Mouse (Mus musculus): ENCODE results near the gene Gcnt2.
"Not testable (repeated sequence)": the region's sequence is repeated elsewhere in the genome, so short reads cannot be mapped to it uniquely, and the experiment has no call there.

The Gcnt2 gene

DNA sequence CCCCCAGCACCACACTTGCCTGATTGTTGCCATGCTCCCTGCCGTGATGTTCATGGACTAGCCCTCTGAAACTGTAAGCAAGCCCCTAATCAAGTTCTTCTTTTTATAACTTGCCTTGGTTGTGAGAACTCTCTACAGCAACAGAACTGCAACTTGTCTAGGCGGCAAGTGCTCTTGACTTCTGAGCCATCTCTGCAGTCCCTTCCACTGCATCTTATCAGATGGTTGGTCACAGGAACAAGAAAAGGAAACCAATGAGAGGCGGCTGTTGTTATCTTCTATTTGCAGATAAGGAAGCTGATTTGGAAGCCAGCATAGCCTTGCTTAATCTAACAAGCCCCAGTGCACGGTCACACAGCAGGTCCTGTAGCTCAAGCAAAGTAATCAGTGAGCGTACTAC is 14.5 kb downstream of the Gcnt2 start:
- no peak for DNase-seq (ENCODE audit: low spot score)

DNA sequence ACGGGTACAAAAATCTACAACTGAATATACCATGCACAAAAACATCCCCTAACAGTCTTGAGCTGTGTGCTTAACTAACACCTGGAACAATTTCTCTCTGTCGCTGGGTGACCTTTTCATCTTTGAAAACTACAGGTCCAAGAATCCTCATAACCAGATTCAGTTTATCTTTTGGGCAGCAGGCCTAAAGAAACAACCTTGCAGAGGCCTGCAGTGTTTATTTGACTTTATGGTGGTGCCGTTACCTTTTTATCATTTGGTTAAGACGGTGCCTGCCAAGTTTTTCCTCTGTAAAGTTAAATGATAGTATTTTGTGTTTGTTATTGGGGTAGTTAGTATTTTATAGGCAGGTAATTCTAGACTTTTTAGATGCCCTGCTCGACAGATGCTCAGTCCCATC is 15.9 kb downstream of the Gcnt2 start:
- no peak for DNase-seq (ENCODE audit: low spot score)

DNA sequence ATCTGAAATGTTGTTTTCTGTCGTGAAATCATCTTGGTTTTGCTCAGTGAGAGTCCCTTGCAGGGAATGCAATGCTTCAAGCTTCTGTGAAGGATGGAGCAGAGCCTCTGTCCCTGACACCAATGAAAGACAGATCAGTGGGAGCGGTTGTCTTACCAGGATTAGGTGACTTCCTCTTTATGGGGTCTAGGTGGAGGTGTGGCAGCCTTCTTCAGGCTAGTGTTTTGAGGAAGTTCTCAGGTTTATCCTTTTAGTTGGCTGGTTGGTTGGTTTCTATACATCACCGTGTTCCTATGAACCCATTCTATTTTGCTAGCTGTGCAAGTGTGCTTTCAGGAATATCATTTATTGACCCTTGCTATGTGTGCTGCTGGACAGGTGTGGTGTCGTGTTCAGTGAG is 18.0 kb downstream of the Gcnt2 start:
- no peak for DNase-seq (ENCODE audit: low spot score)

DNA sequence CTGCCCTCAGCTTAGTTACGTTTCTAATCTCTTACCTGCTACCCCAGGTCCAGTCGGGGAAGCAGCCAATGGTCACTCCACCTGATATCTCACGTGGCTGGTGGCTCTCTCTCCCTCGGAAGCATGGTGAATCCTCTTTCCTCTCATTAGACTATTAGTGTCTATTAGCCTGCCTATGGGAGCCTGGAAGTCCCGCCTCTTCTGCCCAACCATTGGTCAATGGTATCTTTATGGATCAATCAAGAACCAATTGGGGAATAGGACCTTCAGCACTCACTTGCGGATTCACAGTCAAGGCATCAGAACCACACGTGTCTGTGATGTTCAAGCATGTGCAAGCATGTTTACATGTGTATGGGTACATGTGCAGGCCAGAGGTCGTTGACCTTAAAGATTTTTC is 21.0 kb downstream of the Gcnt2 start:
- DNase-seq (ENCODE audit: low spot score), result no peak

DNA sequence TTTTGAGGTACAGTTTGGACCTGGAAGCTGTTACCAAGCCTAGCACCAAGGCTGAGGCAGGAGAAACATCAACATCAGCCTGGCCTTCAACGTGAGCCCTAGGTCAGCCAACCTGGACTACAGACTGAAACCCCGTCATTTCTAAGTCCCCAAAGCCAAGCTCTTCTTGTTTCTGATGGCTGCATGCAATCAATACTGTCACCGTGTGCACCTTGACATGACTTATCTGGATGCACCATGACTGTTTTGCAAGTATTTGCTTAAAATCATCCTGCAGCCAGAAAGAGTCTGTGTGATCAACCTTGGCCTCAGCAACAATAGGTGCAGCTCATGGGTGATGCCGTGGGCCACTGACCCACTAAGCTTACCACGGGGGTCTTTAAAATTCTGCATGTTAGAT is 23.1 kb downstream of the Gcnt2 start:
- no peak for DNase-seq (ENCODE audit: low spot score)

DNA sequence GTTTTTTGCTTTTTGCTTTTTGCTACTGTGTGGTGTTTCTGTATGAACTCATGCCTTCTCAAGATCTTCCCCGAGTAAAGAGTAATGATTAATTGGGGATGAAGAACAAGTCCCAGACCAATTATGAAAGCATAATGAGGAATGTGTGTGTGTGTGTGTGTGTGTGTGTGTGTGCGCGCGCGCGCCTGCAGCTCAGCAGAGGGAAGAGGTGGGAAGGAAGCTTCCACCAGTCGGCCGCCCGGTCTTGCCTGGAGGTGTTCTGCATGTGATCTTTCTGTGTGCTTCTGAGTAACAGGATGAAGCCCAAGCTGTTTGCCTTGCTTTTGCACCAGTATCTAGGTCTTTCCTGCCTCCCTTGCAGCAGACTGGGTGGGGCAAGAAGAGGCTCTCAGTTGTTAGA is 24.3 kb downstream of the Gcnt2 start:
- DNase-seq (ENCODE audit: low spot score), result no peak

DNA sequence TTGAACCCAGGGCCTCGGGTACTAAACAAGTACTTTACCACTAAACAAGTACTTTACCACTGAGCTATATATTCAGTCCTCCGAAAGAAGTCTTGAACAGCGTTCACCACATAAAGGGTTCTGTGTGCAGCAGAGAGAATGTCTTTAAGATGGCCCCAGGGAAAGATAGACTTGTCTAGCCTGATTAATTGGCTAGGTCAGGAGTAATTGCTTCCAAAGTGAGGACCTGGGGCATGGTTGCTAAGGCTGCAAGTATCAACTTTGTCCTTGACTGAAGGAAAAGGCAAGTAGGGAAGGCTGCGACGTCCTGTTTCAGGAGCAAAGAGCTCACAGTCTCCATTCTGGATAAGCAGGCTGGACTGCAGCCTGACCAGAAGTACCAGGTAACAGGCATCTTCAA is 25.3 kb downstream of the Gcnt2 start:
- no peak for DNase-seq (ENCODE audit: low spot score)

DNA sequence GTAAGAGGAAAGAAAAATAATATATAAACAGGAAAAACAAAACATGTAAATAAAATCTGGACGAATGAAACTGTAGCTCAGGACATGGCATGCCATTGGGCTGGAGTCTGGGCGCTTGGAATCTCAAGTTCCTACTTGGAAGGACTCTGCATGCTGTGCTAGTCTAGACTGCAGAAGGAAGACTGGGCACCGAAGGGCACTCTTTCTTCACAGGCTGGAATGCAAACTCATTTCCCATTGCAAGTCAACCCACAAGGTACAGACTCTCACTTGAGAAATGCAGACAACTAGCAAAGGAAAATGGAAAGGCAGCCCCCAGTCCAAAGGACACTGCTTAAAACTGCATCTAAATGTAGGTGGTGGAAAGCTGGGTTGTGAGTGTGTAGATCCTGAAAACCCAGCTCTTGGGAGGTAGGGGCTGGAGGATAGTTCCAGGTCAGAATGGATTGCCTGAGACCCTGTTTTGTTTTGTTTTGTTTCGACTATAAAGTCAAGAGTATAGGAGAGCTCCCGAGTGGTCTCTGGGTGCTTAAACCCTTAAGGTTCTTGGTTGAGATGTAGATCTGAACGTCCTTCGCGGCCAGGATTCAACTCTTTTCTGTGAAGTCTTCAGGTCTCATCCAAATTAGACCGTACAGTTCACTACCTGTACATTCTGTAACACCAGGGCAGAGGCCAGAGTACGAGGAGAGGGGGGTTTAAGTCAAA is 26.5 kb downstream of the Gcnt2 start:
- DNase-seq (ENCODE audit: low spot score), result no peak

DNA sequence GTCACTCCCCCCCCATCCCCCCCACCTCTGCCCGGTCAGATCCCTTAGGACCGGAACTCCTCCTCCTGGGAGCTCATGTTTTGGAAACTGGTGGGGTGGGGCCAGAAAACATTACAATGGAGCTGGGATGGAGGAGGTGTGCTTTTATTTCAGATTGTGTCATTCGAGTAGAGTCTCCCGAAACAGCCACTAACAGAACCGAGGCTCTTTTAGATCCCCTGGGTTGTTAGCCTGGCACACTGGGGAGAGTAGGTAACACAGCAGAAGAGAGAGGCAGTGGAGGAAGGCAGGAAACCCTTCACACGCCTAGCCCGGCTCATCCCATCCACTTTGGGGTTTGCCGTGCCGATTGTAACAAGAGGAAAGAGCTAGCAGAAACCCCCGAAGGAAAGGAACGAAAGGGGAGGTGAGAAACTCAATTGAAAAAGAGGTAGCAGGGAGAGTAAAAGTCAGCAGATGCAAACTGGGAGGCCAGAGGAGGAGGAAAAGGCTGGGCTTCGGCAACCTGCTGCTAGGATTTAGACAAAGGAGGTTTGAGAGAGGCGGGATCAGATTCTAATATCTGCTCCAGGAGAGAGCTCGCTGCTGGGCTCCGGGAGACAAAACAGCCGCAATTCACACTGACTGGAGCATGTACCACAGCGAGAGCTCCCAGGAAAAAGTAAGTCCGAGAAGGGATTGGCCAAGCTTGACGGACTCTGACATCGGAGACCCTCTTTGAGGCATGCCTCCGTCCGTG is 27.3 kb downstream of the Gcnt2 start:
- DNase-seq (ENCODE audit: low spot score), result no peak

DNA sequence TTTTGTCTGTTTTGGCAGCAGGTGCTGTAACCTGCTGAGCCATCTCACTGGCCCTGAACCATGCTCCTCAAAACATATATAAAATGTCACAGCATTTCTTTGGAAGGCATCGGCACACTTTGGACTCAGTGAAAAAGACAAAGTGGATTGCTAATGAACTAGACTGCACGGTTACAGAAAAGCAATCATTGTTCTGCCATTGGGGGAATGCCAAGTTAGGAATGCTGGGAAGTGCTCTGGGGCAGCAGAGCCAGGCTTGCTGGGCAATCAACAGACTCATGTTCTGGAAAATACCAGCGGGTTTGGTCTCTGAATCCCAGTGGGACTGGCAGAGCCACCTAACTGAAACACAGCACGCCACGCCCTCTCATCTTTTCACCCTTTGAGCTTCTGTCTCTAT is 31.0 kb downstream of the Gcnt2 start:
- no peak for DNase-seq (ENCODE audit: low spot score)

DNA sequence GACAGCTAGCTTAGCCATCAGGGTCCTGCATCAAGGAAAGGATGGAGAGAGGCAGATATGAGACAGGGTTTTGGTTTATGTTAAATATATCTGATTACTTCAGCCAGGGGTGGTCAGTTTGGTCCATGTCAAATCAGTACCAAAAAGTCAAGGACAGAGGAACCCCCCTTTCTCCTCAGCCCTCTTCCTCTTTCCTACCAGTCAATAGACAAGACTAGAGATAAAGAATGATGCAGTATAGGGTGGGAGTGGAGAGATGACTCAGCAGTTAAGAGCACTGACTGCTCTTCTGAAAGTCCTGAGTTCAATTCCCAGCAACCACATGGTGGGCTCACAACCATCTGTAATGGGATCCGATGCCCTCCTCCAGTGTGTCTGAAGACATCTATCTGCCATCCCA is 31.8 kb downstream of the Gcnt2 start:
- DNase-seq (ENCODE audit: low spot score), result not testable (repeated sequence)

DNA sequence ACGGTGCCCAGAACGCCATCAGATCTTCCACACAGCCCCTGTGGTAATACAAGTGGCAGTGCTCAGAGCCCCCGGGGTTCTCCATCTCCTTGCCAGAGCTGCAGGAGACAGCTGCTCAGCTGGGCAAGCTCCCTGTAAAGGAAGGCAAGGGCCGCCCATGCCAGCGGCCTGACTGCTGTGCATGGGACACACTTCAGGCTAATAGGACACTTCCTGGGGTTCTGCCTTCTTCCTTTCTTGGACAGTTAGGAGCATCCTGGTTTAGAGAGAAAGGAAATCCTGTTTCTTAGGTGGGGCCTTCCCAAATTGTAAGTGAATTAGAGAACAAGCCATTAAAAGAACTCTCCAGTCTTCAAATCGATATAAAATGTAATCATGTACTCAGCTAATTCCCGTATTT is 32.5 kb downstream of the Gcnt2 start:
- DNase-seq (ENCODE audit: low spot score), result no peak

DNA sequence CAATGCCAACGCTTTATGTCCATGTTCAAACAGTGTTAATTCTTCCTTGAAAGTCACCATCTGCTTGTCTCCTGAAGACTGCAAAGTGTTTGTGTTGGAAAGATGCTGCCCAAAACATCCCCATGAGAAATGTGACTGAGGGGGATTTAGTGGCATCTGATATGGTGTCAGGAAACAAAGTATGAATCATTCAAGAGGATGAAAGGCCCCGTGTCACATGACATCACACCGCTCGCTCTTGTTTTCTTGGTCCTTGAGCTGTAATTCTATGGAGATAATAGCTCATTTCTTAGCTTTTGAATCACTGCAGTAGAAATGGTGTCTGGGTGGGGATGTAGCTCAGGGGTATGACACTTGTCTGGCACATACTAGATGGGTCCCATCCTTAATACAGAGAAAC is 33.0 kb downstream of the Gcnt2 start:
- no peak for DNase-seq (ENCODE audit: low spot score)

DNA sequence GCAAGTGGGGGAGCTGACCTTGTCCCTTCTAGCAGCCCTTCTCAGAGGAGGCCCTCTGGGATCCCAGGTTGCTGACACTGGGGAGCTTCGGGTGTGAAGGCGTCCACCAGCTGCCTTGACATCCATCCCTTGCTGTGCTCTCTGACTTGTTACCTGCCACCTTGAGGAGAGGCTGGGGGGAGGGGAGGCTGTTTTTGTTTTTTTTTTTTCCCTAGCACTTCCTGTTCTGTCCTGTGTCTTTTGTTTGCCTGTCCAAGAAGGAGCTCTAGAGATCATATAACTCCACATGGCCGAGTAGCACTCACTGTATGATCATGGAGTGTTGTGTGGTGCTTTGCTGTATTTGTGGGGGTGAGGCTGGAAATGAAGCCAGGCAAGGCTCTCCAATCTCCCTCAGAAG is 34.0 kb downstream of the Gcnt2 start:
- DNase-seq (ENCODE audit: low spot score), result no peak

DNA sequence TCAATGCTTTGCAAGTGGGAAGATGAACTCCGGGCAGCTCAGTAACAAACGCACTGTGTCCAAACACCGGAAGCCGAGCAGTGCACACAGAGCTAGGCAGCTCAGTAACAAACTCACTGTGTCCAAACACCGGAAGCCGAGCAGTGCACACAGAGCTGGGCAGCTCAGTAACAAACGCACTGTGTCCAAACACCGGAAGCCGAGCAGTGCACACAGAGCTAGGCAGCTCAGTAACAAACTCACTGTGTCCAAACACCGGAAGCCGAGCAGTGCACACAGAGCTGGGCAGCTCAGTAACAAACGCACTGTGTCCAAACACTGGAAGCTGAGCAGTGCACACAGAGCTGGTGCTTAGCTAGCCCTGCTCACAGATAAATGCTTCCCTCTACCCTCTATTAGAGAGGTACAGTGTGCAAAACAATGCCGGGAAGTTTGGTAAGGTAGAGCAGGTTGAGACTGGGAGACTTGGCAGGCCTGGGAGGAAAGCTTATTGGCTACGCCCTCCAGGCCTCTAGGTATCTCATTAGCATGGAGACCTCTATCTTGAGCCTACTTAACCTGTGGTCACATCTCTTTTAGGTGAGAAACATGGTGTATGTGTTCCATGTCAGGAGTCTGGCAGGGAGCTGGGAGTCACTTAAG is 38.6 kb downstream of the Gcnt2 start:
- not testable (repeated sequence) for DNase-seq (ENCODE audit: low spot score)

DNA sequence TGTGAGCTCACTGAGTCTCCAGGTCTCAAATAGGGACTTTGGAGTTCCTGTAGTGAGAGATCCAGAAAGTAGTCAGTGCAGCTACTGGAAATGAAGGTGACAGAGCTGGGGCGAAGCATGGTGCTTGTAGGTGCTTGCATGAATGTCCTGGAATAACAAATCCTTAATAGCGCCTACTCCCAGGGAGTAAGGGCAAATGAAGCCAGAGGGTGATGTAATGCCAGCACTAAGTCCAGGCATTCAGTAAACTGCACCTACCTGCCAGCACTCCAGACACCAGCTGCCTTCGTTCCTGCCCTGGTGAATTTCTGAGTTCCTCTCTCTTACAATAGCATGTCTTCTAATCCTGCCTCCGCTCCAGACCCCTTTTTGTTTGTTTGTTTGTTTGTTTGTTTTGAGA is 39.1 kb downstream of the Gcnt2 start:
- DNase-seq (ENCODE audit: low spot score), result no peak

DNA sequence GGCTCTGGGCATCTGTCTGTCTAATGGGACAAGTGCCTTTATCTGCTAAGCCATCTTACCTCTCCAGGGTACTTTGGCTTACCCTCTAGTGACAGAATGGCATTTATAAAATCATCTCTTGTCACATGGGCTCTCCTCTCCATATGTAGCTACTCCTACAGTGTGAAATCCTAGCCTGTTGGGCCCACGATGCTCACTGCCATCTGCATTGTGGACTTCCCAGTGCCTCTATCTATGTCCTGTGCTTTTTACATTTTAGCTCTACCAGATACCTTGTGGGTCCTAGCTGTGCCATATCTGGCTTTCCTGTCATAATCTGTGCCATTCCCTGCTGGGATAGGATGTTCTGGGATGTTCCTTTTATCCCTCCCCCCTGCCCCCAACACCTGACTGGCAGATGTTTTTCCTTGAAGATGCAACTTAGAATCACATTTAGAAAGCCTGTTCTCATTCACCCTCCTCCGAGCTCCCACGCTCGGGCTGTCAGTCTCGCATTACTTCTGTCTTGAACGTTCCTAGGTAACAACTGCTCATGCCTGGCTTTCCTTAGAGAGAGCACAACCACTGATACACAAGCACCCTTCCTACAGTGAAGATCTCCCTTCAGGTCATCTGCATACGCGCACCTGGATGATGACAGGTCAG is 39.9 kb downstream of the Gcnt2 start:
- DNase-seq (ENCODE audit: low spot score), result no peak

DNA sequence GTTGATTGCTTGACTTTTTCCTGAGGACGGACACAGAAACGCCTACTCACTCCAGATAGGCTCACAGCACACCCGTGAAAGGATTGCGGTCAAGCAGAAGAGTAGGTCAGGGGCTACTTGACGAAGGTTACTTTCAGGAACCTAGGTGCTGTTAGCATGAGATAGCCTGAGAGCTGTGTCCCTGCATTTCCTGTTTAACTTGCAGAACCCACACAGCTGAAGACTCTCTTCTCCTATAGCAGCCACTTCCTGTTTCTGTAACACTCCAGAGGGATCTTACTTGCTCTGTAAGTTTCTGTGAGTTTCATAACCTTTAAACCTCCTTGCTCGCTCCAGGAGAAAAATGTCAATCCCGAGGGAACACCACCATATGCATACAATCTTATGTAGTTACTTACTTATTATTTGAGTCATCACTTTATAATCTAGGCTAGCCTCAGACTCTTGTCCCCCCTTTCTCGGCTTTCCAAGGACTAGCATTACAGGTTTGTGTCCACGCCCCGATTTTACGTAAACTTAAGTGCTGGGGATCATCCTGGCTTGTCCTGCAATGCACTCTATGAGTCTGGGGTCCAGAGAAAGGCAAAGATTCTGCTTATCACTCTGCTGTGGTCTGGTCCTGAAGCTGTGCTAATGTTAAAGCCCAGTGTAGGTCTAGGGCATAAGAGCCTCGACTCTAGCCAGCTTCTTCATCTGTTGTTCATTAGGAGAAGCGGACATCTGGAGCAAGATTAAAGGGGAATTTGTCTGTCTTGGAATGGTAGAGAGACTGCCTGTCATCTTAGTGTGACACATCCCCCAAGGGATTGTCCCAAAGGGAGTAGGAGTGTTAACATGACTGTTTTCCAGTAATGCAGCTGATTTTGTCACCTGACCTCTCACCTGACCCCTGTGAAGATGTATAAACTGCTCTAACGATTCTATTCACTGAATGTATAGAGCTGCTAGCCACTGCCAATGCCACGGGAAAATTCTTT is 40.7 kb downstream of the Gcnt2 start:
- no peak for DNase-seq (ENCODE audit: low spot score)

DNA sequence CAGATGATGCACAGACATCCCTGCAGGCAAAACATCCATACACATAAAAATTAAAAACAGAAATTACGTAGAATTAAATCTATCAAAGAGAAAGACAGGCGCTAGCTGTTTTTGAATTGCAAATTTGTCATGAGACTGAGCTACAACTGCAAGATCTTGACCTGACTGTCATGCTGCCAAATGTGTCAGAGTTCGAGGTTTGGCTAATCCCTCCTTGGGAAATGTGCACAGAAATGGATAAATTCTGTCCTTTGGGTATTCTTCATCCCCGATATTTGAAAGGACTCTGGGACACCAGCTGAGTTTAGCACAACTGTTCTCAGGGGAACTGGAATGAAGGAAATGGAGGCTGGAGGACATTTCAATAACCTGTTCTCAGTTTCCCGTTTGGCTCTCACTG is 41.7 kb downstream of the Gcnt2 start:
- no peak for DNase-seq (ENCODE audit: low spot score)

DNA sequence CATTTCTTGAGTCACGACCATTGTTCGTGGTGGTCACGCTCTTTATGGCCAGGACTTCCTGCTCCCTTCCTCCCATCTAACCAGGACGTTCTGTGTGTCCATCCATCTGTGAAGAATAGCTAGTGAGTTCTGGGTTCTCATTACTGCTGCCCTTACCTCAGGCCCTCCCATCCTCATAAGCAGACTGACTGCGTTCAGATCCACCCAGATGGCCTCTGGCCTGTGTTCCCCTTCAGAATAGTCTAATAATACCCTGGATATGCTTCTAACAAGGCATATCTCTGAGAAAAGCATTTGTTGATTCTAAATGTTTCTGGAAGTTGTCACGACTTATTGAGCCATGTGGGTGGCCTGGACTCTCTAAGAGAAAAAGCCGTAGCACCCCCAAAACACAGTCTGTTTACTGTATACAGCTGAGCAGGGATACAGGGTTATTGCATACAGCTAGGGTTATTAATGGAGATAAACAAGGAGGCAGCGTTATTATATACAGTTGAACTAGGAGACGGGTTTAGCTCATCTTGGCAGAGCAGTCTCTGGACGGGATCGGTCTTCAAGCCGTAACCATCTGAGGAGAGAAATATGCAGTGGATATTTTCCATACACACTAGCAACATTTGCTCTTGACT is 42.4 kb downstream of the Gcnt2 start:
- DNase-seq (ENCODE audit: low spot score), result no peak

DNA sequence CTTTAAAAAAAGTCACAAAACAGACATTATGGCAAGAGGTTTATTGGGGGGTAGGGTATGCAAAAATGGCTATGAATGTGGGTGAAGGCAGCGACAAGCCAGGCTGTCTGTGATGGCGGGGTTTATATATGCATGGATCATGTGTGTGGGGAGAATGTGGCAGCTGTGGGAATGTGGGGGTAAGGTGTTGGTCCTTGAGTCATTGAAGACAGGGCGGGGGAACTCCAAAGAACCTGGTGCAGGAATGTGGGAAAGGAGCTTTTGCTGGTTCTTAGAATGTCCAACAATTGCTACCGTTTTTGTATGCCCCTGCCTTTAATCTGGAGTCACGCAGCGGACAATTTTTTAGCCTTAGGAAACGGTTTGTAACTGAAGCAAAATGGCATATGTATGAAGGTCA is 44.5 kb downstream of the Gcnt2 start:
- DNase-seq (ENCODE audit: low spot score), result no peak
